Mouse (Mus musculus) neural tube, embryonic 13.5 days (tissue): ENCODE data around the gene Nol6. TPM values are rescaled to one million over a fixed set of nuclear protein-coding genes. Genes with fewer than 3 reads are reported as not detected.
"Not testable (repeated sequence)": the region's sequence is repeated elsewhere in the genome, so short reads cannot be mapped to it uniquely, and the experiment has no call there.

Experiments
- ATAC-seq: fragments of 200-750 bp; cut with Nextera tagmentation; 2 replicates; pipeline ENCODE4 v1.8.0; 2017; ENCODE audit warnings: low read depth, mild to moderate bottlenecking, moderate TSS enrichment, moderate library complexity
- H3K27ac ChIP-seq: fragments of 300-500 bp; sonication (generic); replicated peaks from 2 replicates; pipeline ENCODE4 v1.5.1; 2015; ENCODE audit warnings: moderate library complexity, mild to moderate bottlenecking, inconsistent platforms
- H3K27me3 ChIP-seq: fragments of 300-500 bp; sonication (generic); 2 replicates; pipeline ENCODE4 v1.6.1; 2015; ENCODE audit warnings: mild to moderate bottlenecking, inconsistent platforms
- H3K36me3 ChIP-seq: fragments of 300-500 bp; sonication (generic); 2 replicates; pipeline ENCODE4 v1.6.1; 2015; ENCODE audit warnings: mild to moderate bottlenecking, inconsistent platforms
- H3K4me1 ChIP-seq: fragments of 300-500 bp; sonication (generic); replicated peaks from 2 replicates; pipeline ENCODE4 v1.6.1; 2015; ENCODE audit warnings: inconsistent platforms
- H3K4me2 ChIP-seq: fragments of 300-500 bp; sonication (generic); 2 replicates; pipeline ENCODE4 v1.6.1; 2015; ENCODE audit warnings: inconsistent platforms, mild to moderate bottlenecking, moderate library complexity
- H3K4me3 ChIP-seq: fragments of 300-500 bp; sonication (generic); 2 replicates; pipeline ENCODE4 v1.5.1; 2015; ENCODE audit warnings: mild to moderate bottlenecking, inconsistent platforms
- H3K9ac ChIP-seq: fragments of 300-500 bp; sonication (generic); 2 replicates; pipeline ENCODE4 v1.6.1; 2015; ENCODE audit warnings: moderate library complexity, mild to moderate bottlenecking, inconsistent platforms
- H3K9me3 ChIP-seq: fragments of 300-500 bp; sonication (generic); 2 replicates; pipeline ENCODE4 v1.6.1; 2016; ENCODE audit warnings: inconsistent platforms
- WGBS: fragments of 180-500 bp; shearing (Covaris S2); methylation state at CpG from one replicate; pipeline ENCODE4 v1.1.7; 2015; 5-methylcytosine and 5-hydroxymethylcytosine counted together
- polyA plus RNA-seq: library from polyadenylated mRNA; unstranded; fragments of >200 nt; fragmentation: Nextera tagmentation; extraction: Ambion mirVana; gene quantifications from 2 replicates; pipeline ENCODE4 v1.2.1, GENCODE M21; 2015

The Nol6 gene
- polyA plus RNA-seq, 1 experiment from 2014 or later, result 30.0 TPM

DNA sequence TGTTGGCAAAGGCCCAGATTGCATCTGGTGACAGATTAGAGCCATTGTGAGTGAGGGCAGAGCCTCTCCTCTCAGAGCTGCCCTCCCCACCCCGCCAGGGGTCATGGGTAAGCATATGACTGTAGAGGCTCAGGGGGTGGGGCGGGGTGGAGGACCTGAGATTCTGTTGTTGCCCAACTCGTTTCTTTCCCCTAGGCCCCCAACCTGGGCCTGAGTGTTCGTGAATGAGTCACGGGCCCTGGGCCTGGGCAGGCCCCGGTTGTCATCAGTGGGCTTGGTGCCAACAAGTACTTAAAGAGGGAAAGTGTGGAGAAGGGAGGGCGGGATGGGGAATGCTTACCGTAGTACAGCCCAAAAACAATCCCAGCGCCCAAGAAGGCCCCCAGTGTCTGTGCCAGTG lies 29.9 kb downstream of the Nol6 start:
- WGBS, result 66% methylated on average over 9 of the region's 9 CpGs
- H3K4me3 ChIP-seq, result no peak overlapping the region
- no peak overlapping the region for H3K4me2 ChIP-seq
- H3K4me1 ChIP-seq, result peaks cover 15% of the 10 kb centered on the region
- H3K27ac ChIP-seq, result no peak overlapping the region
- no peak overlapping the region for H3K9ac ChIP-seq
- no peaks in the 10 kb centered on the region for H3K36me3 ChIP-seq
- peaks cover 39% of the 10 kb centered on the region for H3K27me3 ChIP-seq
- H3K9me3 ChIP-seq, result no peaks in the 10 kb centered on the region
- no peak for ATAC-seq

DNA sequence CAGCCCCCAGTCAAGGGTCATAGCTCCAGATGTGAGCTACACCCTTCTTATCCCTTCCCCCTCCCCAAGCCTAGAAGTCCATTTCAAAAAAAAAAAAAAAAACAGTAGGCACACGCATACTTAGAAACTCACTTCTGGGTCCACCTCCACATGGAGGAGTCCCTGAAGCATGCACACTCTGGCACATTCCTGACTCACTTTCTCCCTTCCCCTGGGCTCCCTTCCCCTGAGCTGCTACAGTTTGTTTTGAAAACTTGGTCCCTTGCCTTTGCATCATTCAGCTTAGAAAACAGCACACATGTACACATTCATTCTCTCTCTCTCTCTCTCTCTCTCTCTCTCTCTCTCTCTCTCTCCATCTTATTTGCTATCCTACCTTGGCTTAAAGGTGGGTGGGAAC lies 31.3 kb downstream of the Nol6 start:
- Histone ChIP-seq H3K4me1 (peaks cover 6% of the 10 kb centered on the region), H3K4me3 (no peak overlapping the region)
- WGBS, result 80% methylated on average over 1 of the region's 1 CpGs

DNA sequence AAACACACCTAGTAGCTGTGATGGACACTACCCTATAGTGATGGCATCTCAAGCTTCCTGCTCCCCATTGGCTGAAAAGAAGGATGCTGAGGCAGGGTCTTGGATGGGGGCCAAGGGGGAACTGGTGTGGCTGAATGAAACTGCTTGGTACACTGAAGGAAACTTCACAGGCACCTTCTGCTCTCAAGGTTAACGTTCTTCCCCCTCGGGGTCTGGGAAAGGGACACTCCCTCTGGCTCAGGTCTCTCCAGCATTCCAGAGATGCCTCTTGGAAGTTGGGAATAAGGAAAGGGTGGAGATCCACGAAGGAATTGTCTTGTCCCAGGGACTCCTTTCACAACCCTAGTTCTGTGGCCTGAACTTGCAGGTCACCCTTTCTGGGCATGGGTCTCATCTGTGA lies 32.9 kb downstream of the Nol6 start:
- ATAC-seq, result no peak
- peaks cover 9% of the 10 kb centered on the region for H3K27me3 ChIP-seq
- H3K27ac ChIP-seq, result no peak overlapping the region
- no peaks in the 10 kb centered on the region for H3K36me3 ChIP-seq
- H3K4me2 ChIP-seq, result no peak overlapping the region
- no peak overlapping the region for H3K4me3 ChIP-seq
- 65% methylated on average over 3 of the region's 3 CpGs for WGBS
- no peak overlapping the region for H3K9ac ChIP-seq
- no peaks in the 10 kb centered on the region for H3K9me3 ChIP-seq
- H3K4me1 ChIP-seq, result no peaks in the 10 kb centered on the region; the same call in 1 of the 2 replicates

More for the DNA sequence above, 31.3 kb downstream of the Nol6 start:
- ATAC-seq, result no peak
- Histone ChIP-seq H3K27ac (no peak overlapping the region), H3K9ac (no peak overlapping the region), H3K36me3 (no peaks in the 10 kb centered on the region), H3K27me3 (peaks cover 25% of the 10 kb centered on the region), H3K9me3 (no peaks in the 10 kb centered on the region), H3K4me2 (no peak overlapping the region)

DNA sequence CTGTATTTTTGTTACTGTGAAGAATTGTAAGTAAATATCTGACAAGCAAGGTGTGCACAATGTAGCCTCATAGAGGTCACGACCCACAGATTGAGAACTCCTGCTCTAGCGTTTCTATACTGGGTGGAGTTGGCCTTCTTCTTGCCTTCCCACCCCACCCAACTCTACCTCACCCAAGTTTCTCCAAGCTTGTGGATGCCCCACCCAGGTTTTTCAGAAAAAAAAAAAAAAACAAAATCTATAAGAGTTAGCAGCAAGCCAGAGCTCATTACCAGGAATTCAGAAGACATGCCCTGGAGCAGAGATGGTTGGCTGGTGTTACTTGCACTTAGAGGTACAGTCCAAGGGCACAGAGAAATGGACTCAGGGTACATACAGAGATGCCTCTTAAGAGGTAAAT lies 34.5 kb downstream of the Nol6 start:
- H3K4me2 ChIP-seq, result no peak overlapping the region
- H3K27ac ChIP-seq, result no peak overlapping the region
- WGBS, result 72% methylated on average over 2 of the region's 2 CpGs
- H3K36me3 ChIP-seq, result no peaks in the 10 kb centered on the region
- ATAC-seq, result no peak
- H3K27me3 ChIP-seq, result no peaks in the 10 kb centered on the region
- H3K9ac ChIP-seq, result no peak overlapping the region
- H3K4me3 ChIP-seq, result no peak overlapping the region
- H3K9me3 ChIP-seq, result no peaks in the 10 kb centered on the region
- H3K4me1 ChIP-seq, result no peaks in the 10 kb centered on the region

DNA sequence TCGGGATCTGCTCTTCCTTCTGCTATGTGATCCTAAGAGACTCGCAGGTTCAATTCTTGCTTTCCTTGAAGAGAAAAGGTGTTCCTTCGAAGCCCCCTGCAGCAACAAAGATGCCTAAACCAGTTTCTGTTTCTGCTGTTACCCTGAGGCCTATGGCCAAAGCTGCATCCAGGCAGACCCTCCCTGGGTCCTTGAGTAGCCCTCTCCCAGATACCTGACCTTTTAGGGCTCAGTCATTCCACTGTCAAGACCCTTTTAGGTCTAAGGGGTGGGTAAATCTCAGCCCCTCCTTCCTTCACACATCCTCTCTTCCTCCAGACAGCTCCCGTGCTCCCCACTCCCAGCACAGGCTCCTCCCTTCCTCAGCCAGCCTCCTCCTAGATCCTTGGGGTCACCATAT lies 35.1 kb downstream of the Nol6 start:
- no peaks in the 10 kb centered on the region for H3K4me1 ChIP-seq
- no peak overlapping the region for H3K4me2 ChIP-seq
- 81% methylated on average over 4 of the region's 4 CpGs for WGBS
- H3K9ac ChIP-seq, result no peak overlapping the region
- no peaks in the 10 kb centered on the region for H3K27me3 ChIP-seq
- no peak overlapping the region for H3K4me3 ChIP-seq
- no peaks in the 10 kb centered on the region for H3K9me3 ChIP-seq
- H3K27ac ChIP-seq, result no peak overlapping the region
- ATAC-seq, result no peak
- no peaks in the 10 kb centered on the region for H3K36me3 ChIP-seq

DNA sequence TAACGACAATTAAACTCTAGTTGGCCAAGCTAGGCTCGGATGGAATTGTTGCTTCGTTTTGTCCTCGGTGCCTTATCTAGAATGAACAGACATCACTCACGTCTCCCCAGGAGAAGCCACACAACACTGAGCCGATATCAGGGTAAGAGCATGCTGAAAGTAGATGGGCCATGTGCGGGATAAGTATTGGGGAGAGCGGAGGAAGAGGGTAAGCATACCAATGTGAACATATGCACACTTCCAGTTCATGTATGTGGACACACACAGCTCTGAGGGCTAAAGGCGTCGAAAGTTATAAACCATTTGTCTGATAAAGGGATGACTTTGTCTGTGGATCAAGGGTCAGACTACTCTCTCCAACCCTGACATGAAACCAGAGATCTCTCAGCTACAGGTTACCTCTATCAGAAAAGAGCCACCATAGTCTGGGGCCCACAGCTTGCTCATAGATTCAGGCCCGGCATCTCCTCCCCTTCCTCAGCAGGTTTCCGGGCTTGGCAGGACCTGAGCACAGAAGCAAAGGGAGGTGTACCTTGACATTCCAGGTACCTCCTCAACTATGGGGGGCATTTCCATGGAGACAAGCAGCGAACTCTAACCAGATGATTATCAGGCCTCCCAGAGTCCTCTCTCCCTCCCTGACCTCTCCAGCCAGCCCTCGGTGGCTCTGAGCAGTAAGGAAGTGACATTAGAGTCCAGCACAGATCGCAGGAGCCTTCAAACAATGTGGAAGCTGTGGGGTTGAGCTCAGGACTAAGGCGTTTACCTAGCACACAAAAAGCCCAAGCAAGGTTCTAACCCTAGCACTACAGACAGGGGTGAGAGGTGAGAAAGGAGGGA lies 36.6 kb downstream of the Nol6 start:
- ATAC-seq, result no peak
- Histone ChIP-seq H3K9ac (no peak overlapping the region), H3K36me3 (no peaks in the 10 kb centered on the region), H3K27me3 (no peaks in the 10 kb centered on the region), H3K27ac (no peak overlapping the region), H3K4me2 (no peak overlapping the region), H3K4me1 (no peaks in the 10 kb centered on the region), H3K9me3 (no peaks in the 10 kb centered on the region), H3K4me3 (no peak overlapping the region)
- 89% methylated on average over 16 of the region's 16 CpGs for WGBS

DNA sequence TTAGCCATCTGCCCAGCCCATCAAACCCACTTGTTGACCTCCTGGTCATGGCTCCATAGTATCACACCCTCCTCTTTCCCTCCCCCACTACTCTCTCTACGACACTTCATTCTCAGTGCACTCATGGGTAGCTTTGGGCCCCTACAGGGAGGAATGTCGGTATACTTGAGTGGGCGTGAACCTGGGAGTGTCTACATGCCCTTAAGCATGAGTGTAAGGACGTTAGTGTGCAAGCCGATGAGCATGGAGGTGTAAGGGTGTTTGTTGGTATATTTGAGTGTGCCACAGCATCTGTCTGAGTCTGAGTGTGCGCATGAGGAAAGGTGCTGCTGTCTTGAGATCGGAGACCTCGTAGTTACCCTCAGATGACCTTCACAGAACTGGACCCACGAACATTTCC lies 37.3 kb downstream of the Nol6 start:
- WGBS, result 75% methylated on average over 9 of the region's 9 CpGs
- H3K4me3 ChIP-seq, result no peak overlapping the region
- no peaks in the 10 kb centered on the region for H3K9me3 ChIP-seq
- no peaks in the 10 kb centered on the region for H3K4me1 ChIP-seq
- H3K4me2 ChIP-seq, result no peak overlapping the region
- H3K27me3 ChIP-seq, result no peaks in the 10 kb centered on the region
- ATAC-seq, result no peak
- H3K9ac ChIP-seq, result no peak overlapping the region
- no peaks in the 10 kb centered on the region for H3K36me3 ChIP-seq
- H3K27ac ChIP-seq, result no peak overlapping the region

DNA sequence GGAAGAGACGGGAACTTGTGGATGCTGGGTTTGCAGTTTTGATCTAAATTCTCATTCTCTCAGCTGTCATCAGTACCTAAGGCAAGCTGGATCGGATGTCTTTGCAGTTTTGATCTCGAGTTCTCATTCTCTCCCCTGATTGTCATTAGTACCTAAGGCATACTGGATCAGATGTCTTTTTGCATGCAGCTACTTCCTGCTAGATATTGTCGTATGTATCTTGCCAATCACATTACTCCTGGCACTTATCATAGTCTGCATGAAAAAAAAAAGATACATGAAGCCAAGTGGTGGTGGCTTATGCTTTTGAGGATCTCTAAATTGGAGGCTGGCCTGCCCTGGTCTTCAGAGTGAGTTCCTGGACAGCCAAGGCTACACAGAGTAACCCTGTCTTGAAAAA lies 39.4 kb downstream of the Nol6 start:
- 91% methylated on average over 4 of the region's 4 CpGs for WGBS
- no peak for ATAC-seq

DNA sequence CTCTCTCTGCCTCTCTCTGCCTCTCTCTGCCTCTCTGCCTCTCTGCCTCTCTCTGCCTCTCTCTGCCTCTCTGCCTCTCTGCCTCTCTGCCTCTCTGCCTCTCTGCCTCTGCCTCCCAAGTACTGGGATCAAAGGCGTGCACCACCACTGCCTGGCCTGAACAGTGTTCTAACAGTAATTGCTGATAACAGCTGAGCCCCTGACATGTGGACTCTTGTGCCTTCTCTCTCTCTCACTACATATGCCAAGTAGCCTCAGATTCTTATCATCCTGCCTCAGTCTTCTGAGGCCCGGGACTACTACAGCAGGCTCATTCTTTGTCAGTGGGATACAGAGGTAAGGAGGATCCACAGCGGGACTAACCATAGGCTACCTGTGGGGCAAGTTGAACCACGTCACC lies 41.5 kb downstream of the Nol6 start:
- not testable (repeated sequence) for H3K4me1 ChIP-seq, H3K36me3 ChIP-seq, ATAC-seq, H3K4me3 ChIP-seq, H3K9me3 ChIP-seq, H3K27me3 ChIP-seq, H3K4me2 ChIP-seq, H3K27ac ChIP-seq, H3K9ac ChIP-seq
- WGBS, result 72% methylated on average over 4 of the region's 4 CpGs

More for the DNA sequence above, 39.4 kb downstream of the Nol6 start:
- Histone ChIP-seq H3K9ac (no peak overlapping the region), H3K36me3 (no peaks in the 10 kb centered on the region), H3K4me2 (no peak overlapping the region), H3K4me1 (no peaks in the 10 kb centered on the region), H3K27ac (no peak overlapping the region), H3K27me3 (no peaks in the 10 kb centered on the region), H3K4me3 (no peak overlapping the region), H3K9me3 (no peaks in the 10 kb centered on the region)

DNA sequence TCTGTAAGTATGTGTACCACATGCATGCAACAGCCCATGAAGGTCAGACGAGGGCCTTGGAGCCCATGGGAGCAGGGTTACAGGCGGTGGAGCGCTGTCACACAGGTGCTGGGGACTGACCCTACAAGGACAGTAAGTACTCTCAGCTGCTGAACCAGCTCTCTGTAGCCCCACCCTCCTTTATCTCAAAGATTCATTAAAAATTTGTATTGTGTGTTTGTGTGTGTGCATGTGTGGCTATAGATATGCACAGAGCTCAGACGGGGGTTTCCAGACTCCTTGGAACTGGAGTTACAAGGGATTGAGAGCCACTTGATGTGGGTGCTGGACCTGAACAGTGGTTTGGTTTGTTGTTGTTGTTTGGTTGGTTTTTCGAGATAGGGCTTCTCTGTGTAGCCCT lies 42.5 kb downstream of the Nol6 start:
- WGBS, result 85% methylated on average over 5 of the region's 5 CpGs
- ATAC-seq, result no peak
- Histone ChIP-seq H3K4me1 (no peaks in the 10 kb centered on the region), H3K27ac (no peak overlapping the region), H3K9me3 (no peaks in the 10 kb centered on the region), H3K36me3 (no peaks in the 10 kb centered on the region), H3K4me3 (no peak overlapping the region), H3K9ac (no peak overlapping the region), H3K27me3 (no peaks in the 10 kb centered on the region), H3K4me2 (no peak overlapping the region)

DNA sequence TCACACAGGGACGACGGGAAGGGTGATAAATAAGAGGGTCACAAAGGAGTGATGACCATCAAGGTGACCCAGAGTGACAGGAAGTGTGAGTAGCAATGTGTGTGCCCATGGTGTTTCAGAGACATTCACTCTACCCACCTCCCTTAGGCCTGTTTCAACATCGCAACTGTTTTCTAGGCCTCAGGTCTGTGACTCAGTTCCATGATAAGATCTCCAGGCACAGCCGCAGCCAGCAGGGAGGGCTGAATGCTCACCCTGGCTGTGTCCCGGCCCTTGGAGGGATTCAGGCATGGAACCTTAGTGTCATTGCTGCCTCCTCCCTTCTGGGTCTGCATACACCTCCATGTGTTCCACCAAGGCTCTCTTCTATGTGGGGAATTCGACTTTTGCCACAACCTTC lies 45.5 kb downstream of the Nol6 start:
- Histone ChIP-seq H3K36me3 (no peaks in the 10 kb centered on the region), H3K27ac (no peak overlapping the region), H3K4me3 (no peak overlapping the region), H3K9ac (no peak overlapping the region), H3K4me1 (no peaks in the 10 kb centered on the region), H3K4me2 (no peak overlapping the region), H3K27me3 (no peaks in the 10 kb centered on the region), H3K9me3 (no peaks in the 10 kb centered on the region)
- WGBS, result 79% methylated on average over 6 of the region's 6 CpGs
- no peak for ATAC-seq

DNA sequence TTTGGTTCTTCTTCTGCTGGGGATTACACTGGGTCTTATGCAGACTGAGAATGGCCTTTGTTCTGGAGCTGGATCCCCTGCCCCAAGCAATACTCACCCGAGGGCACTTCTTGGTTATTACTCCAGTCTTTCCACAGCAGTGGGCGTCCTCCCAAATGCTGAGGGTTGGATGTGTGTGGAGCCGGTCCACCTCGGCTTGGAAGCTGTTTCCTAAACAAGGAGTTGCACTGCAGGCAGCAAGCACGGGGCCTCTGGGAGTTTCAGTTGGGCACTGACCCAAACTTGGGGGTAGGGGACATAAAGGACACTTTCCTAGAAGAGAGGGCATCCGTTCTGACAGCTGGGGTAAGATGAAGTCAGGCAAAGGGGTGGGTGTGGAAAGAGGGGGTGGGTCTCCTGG lies 49.8 kb downstream of the Nol6 start:
- ATAC-seq, result no peak

More for the DNA sequence above, 49.8 kb downstream of the Nol6 start:
- Histone ChIP-seq H3K36me3 (no peaks in the 10 kb centered on the region), H3K27ac (no peak overlapping the region), H3K9ac (no peak overlapping the region), H3K27me3 (no peaks in the 10 kb centered on the region), H3K4me1 (no peaks in the 10 kb centered on the region), H3K4me2 (no peak overlapping the region), H3K4me3 (no peak overlapping the region), H3K9me3 (no peaks in the 10 kb centered on the region)
- WGBS, result 75% methylated on average over 6 of the region's 6 CpGs
